Mouse (Mus musculus): ENCODE data around the gene Gm49342. TPM values are rescaled to one million over a fixed set of nuclear protein-coding genes. Genes with fewer than 3 reads are reported as not detected.
A peak's percentile ranks its signal among the peaks of the same experiment; 100 is the strongest.
"Not testable (repeated sequence)": the region's sequence is repeated elsewhere in the genome, so short reads cannot be mapped to it uniquely, and the experiment has no call there.

The Gm49342 gene
- total and polyA plus RNA-seq, 2 experiments from 2014 or later: 16.3 TPM; not detected in 1

- Histone ChIP-seq H3K9me3 (ENCODE audit: low read length) (no peaks in the 10 kb centered on the region), H3K9ac (replicated peaks; ENCODE audit: low read length) (no peak overlapping the region), H3K4me3 (ENCODE audit: low read length) (no peak overlapping the region), H3K27ac (no peak overlapping the region), H3K4me1 (ENCODE audit: insufficient read depth, low read length) (no peaks in the 10 kb centered on the region), H3K27me3 (ENCODE audit: insufficient read depth, low read length) (no peaks in the 10 kb centered on the region), H3K4me2 (ENCODE audit: low read depth, low read length) (no peak overlapping the region), H3K36me3 (ENCODE audit: insufficient read depth, low read length) (no peaks in the 10 kb centered on the region)
- DNase-seq (ENCODE audit: low spot score) (no peak), ATAC-seq (no peak)
- no peak for TF ChIP-seq CTCF (IDR thresholded peaks at IDR 0.05; ENCODE audit: low read depth)
- WGBS: 89% methylated on average over 10 of the region's 10 CpGs
Measured at GRCm38 (mm10) chr14:50955487-50955886, 11.2 kb downstream of the Gm49342 start.

DNA sequence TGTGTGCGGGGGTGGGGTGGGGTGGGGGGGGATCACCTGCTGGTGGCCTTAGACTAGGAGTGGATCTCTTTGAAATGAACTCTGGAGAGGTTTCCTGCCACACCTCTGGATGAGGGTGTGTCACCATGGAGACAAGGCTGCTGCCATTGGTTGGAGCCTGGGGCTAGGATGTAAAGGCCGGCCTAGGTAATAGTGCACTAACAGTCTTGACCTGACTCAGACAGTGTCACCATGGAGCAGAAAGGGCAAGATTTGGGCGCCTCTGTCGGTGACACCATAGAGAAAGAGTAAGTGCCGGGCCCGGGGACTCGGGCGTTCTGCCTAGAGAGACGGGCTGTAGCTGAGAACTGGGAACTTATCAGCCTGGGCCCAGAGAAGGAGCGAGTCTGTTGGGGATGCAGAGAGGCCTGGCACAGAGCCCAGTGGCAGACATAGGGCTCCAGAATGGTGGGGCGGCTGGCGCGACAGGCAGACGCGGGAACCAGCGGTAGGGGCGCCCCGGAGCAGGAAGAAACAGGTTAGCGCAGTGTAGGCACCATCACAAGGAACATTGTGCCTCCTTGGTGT is 11.7 kb downstream of the Gm49342 start, which contains the start of gene Pnp2:
TSS of gene Pnp2 (plus strand) at position 51 of the 567 bp plus-strand sequence.
- H3K36me3 ChIP-seq (ENCODE audit: insufficient read depth, low read length); H3K4me1 ChIP-seq (ENCODE audit: insufficient read depth, low read length); H3K4me3 ChIP-seq (ENCODE audit: low read length); H3K27me3 ChIP-seq (ENCODE audit: insufficient read depth, low read length); H3K9me3 ChIP-seq (ENCODE audit: low read length); H3K27ac ChIP-seq; H3K9ac ChIP-seq (replicated peaks; ENCODE audit: low read length): not testable (repeated sequence)
- 7% methylated on average over 18 of the region's 19 CpGs for WGBS
- peak; percentile 92 for ATAC-seq
- peak; percentile 48 for TF ChIP-seq CTCF (IDR thresholded peaks at IDR 0.05; ENCODE audit: low read depth)
- peak; percentile 18 for DNase-seq (ENCODE audit: low spot score)
- H3K4me2 ChIP-seq (ENCODE audit: low read depth, low read length): peak within 1 kb of the TSS; percentile 33; the same call in 1 of the 2 replicates

- not testable (repeated sequence) for H3K4me3 ChIP-seq (ENCODE audit: low read length); H3K4me1 ChIP-seq (ENCODE audit: insufficient read depth, low read length); H3K36me3 ChIP-seq (ENCODE audit: insufficient read depth, low read length); H3K27me3 ChIP-seq (ENCODE audit: insufficient read depth, low read length); H3K9me3 ChIP-seq (ENCODE audit: low read length); DNase-seq (ENCODE audit: low spot score); H3K9ac ChIP-seq (replicated peaks; ENCODE audit: low read length); H3K27ac ChIP-seq; H3K4me2 ChIP-seq (ENCODE audit: low read depth, low read length); ATAC-seq
- WGBS: 81% methylated on average over 6 of the region's 6 CpGs
Measured at GRCm38 (mm10) chr14:50956724-50957123, 12.4 kb downstream of the Gm49342 start.

GRCm38 (mm10) chr14:50957146-50957545 is 12.8 kb downstream of the Gm49342 start:
- not testable (repeated sequence) for H3K4me1 ChIP-seq (ENCODE audit: insufficient read depth, low read length); H3K36me3 ChIP-seq (ENCODE audit: insufficient read depth, low read length); DNase-seq (ENCODE audit: low spot score); H3K9me3 ChIP-seq (ENCODE audit: low read length); H3K9ac ChIP-seq (replicated peaks; ENCODE audit: low read length); H3K4me3 ChIP-seq (ENCODE audit: low read length); H3K27me3 ChIP-seq (ENCODE audit: insufficient read depth, low read length); ATAC-seq; H3K27ac ChIP-seq; H3K4me2 ChIP-seq (ENCODE audit: low read depth, low read length)
- WGBS: 73% methylated on average over 3 of the region's 3 CpGs

GRCm38 (mm10) chr14:50958289-50958995 is 14.1 kb downstream of the Gm49342 start:
- H3K9me3 ChIP-seq (ENCODE audit: low read length); H3K9ac ChIP-seq (replicated peaks; ENCODE audit: low read length); H3K27ac ChIP-seq; ATAC-seq; H3K4me1 ChIP-seq (ENCODE audit: insufficient read depth, low read length); H3K27me3 ChIP-seq (ENCODE audit: insufficient read depth, low read length); DNase-seq (ENCODE audit: low spot score); H3K4me2 ChIP-seq (ENCODE audit: low read depth, low read length); H3K4me3 ChIP-seq (ENCODE audit: low read length); H3K36me3 ChIP-seq (ENCODE audit: insufficient read depth, low read length): not testable (repeated sequence)
- WGBS: 88% methylated on average over 5 of the region's 5 CpGs

GRCm38 (mm10) chr14:50968216-50968980 is 24.1 kb downstream of the Gm49342 start:
- H3K27ac ChIP-seq: no peak overlapping the region
- no peaks in the 10 kb centered on the region for H3K36me3 ChIP-seq (ENCODE audit: insufficient read depth, low read length)
- H3K4me2 ChIP-seq (ENCODE audit: low read depth, low read length): no peak overlapping the region
- 73% methylated on average over 5 of the region's 5 CpGs for WGBS
- DNase-seq (ENCODE audit: low spot score) (no peak), ATAC-seq (no peak)
- no peaks in the 10 kb centered on the region for H3K9me3 ChIP-seq (ENCODE audit: low read length)
- no peak overlapping the region for H3K9ac ChIP-seq (replicated peaks; ENCODE audit: low read length)
- no peaks in the 10 kb centered on the region for H3K27me3 ChIP-seq (ENCODE audit: insufficient read depth, low read length)
- peaks cover 3% of the 10 kb centered on the region; the same call in 1 of the 2 replicates for H3K4me1 ChIP-seq (ENCODE audit: insufficient read depth, low read length)
- TF ChIP-seq CTCF (IDR thresholded peaks at IDR 0.05; ENCODE audit: low read depth): no peak
- no peak overlapping the region for H3K4me3 ChIP-seq (ENCODE audit: low read length)

All from hindbrain, postnatal 0 days (tissue).